Mouse (Mus musculus): ENCODE data around the gene Otud7a. TPM values are rescaled to one million over a fixed set of nuclear protein-coding genes. Genes with fewer than 3 reads are reported as not detected.

Otud7a gene
- polyA plus RNA-seq, 2 experiments = 0.01 TPM; not detected in 1

DNA sequence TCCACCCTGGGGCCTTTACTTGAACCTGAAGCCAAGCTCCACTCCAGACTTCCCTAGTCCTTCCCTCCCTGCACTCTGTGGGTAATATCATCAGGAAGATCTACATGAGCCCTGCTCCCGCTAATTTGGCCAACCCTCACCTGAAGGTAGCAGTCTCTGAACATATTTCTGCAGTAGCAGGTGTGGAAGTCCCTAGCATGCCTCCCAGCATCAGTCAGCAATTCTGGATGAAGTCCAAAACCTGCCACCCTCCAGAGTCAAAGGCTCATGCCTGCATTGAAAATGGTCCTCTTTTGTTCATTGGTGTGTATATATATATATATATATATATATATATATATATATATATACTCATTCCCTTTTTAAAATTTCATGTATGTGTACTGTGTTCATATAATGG is 202.6 kb downstream of the Otud7a start:
- Histone ChIP-seq H3K9me3 (ENCODE audit: control insufficient read depth, low read length) (no peaks in the 10 kb centered on the region), H3K4me1 (replicated peaks; ENCODE audit: control insufficient read depth in 2 of 2, insufficient read depth in 2 of 2, low read length in 1 of 2) (no peaks in the 10 kb centered on the region), H3K27me3 (ENCODE audit: control insufficient read depth, insufficient read depth, low read length) (no peaks in the 10 kb centered on the region), H3K27ac (no peak overlapping the region), H3K4me3 (ENCODE audit: insufficient read depth in 1 of 2, low read depth in 2 of 2, low read length in 2 of 2) (no peak overlapping the region), H3K4me2 (ENCODE audit: low read depth) (no peak overlapping the region), H3K36me3 (replicated peaks; ENCODE audit: control insufficient read depth, insufficient read depth, low read depth) (no peaks in the 10 kb centered on the region), H3K9ac (replicated peaks) (no peak overlapping the region)
- TF ChIP-seq EP300 (IDR thresholded peaks at IDR 0.05; ENCODE audit: low read depth) (no peak), CTCF (IDR thresholded peaks at IDR 0.05; ENCODE audit: low read depth) (no peak)
- no peak for ATAC-seq (ENCODE audit: insufficient read depth)
- DNase-seq (ENCODE audit: low read depth in 3 of 3, low spot score in 3 of 3) = no peak
- WGBS (ENCODE audit: insufficient replicate concordance) = 33% methylated on average over 1 of the region's 1 CpGs

DNA sequence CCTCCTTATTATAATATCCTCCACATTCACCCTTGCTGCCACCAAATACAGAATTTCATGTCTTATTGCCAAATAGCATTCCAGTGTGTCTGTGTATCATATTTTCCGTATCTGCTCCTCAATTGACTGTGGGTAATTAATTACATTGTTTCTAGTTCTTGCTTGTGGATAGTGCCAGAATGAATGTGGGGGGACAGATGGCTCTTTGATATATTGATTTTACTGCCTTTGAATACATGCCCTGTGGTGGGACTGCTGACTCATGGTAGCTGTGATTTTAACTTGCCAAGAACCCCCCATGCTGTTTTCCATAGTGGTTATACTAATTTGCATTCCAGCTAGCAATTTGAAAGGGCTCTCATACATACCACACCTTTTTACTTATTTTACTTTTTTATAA is 215.7 kb downstream of the Otud7a start:
- TF ChIP-seq EP300 (IDR thresholded peaks at IDR 0.05; ENCODE audit: low read depth) (no peak), CTCF (IDR thresholded peaks at IDR 0.05; ENCODE audit: low read depth) (no peak)
- ATAC-seq (ENCODE audit: insufficient read depth) = no peak

DNA sequence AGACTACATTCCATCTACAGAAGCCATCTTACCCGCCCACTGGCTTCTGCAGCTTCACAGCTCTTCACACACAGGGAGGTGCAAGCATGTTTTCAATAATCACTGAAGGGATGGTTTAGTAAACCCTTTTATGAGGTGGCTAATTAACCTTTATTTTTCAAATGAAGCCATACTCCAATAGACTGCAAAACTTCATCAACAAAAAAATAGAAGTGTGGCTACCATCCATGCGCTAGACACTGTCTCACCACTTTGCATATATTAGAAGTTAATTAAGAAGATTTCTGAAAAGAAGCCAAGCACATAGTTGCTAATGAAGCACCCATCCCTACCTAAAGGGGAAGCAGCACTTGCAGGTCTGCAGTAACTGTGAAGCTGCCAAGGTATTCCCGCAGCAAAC is 218.2 kb downstream of the Otud7a start:
- ATAC-seq (ENCODE audit: insufficient read depth) = no peak
- H3K9me3 ChIP-seq (ENCODE audit: control insufficient read depth, low read length) = no peaks in the 10 kb centered on the region
- H3K4me1 ChIP-seq (replicated peaks; ENCODE audit: control insufficient read depth in 2 of 2, insufficient read depth in 2 of 2, low read length in 1 of 2) = no peaks in the 10 kb centered on the region
- no peaks in the 10 kb centered on the region for H3K27me3 ChIP-seq (ENCODE audit: control insufficient read depth, insufficient read depth, low read length)
- H3K9ac ChIP-seq (replicated peaks) = no peak overlapping the region
- H3K27ac ChIP-seq = no peak overlapping the region
- TF ChIP-seq EP300 (IDR thresholded peaks at IDR 0.05; ENCODE audit: low read depth) = no peak
- no peak for TF ChIP-seq CTCF (IDR thresholded peaks at IDR 0.05; ENCODE audit: low read depth)
- H3K4me3 ChIP-seq (ENCODE audit: insufficient read depth in 1 of 2, low read depth in 2 of 2, low read length in 2 of 2) = no peak overlapping the region
- no peak overlapping the region for H3K4me2 ChIP-seq (ENCODE audit: low read depth)
- H3K36me3 ChIP-seq (replicated peaks; ENCODE audit: control insufficient read depth, insufficient read depth, low read depth) = no peaks in the 10 kb centered on the region
- DNase-seq (ENCODE audit: low read depth in 3 of 3, low spot score in 3 of 3) = no peak
- 55% methylated on average over 3 of the region's 3 CpGs for WGBS (ENCODE audit: insufficient replicate concordance)

More for the DNA sequence above, 215.7 kb downstream of the Otud7a start:
- no peak overlapping the region for H3K4me3 ChIP-seq (ENCODE audit: insufficient read depth in 1 of 2, low read depth in 2 of 2, low read length in 2 of 2)
- 56% methylated on average over 1 of the region's 1 CpGs for WGBS (ENCODE audit: insufficient replicate concordance)
- H3K9me3 ChIP-seq (ENCODE audit: control insufficient read depth, low read length) = no peaks in the 10 kb centered on the region
- DNase-seq (ENCODE audit: low read depth in 3 of 3, low spot score in 3 of 3) = no peak
- H3K4me1 ChIP-seq (replicated peaks; ENCODE audit: control insufficient read depth in 2 of 2, insufficient read depth in 2 of 2, low read length in 1 of 2) = no peaks in the 10 kb centered on the region
- H3K36me3 ChIP-seq (replicated peaks; ENCODE audit: control insufficient read depth, insufficient read depth, low read depth) = no peaks in the 10 kb centered on the region
- no peaks in the 10 kb centered on the region for H3K27me3 ChIP-seq (ENCODE audit: control insufficient read depth, insufficient read depth, low read length)
- no peak overlapping the region for H3K4me2 ChIP-seq (ENCODE audit: low read depth)
- H3K9ac ChIP-seq (replicated peaks) = no peak overlapping the region
- H3K27ac ChIP-seq = no peak overlapping the region

DNA sequence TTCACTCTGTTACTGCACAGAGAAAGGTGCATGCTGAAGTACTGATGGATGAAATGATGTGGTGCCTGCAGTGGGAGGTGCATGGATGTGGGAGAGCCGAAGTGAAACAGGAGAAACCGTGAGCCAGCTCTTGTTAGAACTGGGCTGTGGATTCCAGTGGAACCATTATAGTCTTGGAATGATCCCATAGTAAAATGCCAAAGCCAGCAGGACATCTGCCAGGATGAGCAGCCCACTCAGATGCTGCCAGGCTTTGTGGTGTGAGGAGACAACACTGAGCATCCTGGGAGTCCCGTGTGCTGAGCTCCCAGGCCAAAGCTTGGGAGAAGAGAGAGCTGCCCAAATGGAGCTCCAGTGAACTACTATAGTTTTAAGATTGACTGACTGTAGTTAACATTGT is 220.9 kb downstream of the Otud7a start:
- Histone ChIP-seq H3K9ac (replicated peaks) (no peak overlapping the region), H3K4me1 (replicated peaks; ENCODE audit: control insufficient read depth in 2 of 2, insufficient read depth in 2 of 2, low read length in 1 of 2) (no peaks in the 10 kb centered on the region), H3K9me3 (ENCODE audit: control insufficient read depth, low read length) (no peaks in the 10 kb centered on the region), H3K27me3 (ENCODE audit: control insufficient read depth, insufficient read depth, low read length) (no peaks in the 10 kb centered on the region), H3K4me2 (ENCODE audit: low read depth) (no peak overlapping the region), H3K36me3 (replicated peaks; ENCODE audit: control insufficient read depth, insufficient read depth, low read depth) (no peaks in the 10 kb centered on the region), H3K4me3 (ENCODE audit: insufficient read depth in 1 of 2, low read depth in 2 of 2, low read length in 2 of 2) (no peak overlapping the region), H3K27ac (no peak overlapping the region)
- no peak for ATAC-seq (ENCODE audit: insufficient read depth)
- 56% methylated on average over 3 of the region's 3 CpGs for WGBS (ENCODE audit: insufficient replicate concordance)
- no peak for DNase-seq (ENCODE audit: low read depth in 3 of 3, low spot score in 3 of 3)
- TF ChIP-seq EP300 (IDR thresholded peaks at IDR 0.05; ENCODE audit: low read depth) (no peak), CTCF (IDR thresholded peaks at IDR 0.05; ENCODE audit: low read depth) (no peak)

DNA sequence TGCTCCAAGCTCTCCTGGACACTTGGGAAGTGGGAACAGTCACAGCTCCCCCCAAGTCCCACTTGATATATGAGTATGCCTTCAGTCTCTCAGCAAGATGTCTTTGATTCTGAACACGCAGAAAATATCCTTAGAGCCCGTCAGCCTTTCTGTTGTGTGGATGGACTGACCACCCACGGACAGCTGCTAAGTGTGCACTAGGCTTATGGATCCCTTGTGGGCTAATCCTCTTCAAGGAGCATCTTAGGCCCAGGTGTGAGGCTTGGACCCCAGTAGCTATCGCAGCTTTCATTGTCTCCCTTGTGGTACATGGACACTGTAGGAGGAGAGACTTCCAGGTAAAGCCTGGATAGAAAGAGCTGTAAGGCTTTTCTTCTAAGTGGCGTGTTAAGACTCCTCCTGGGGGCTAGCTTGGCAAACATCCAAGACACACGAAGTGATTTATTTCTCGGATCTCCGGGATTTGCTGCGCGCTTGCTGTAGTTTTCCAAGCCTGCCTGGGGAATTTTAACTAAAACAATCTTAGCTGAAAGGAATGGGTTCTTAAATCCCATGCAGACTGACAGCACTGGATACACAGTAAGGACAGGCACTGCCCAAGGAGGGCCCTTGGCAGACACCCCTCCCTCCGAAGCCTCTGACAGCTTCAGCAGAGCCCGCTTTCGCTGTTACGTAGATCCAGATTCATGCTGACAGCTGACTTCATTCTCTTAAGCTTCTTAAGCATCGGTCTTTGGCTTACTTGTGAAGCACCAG is 223.6 kb downstream of the Otud7a start:
- Histone ChIP-seq H3K4me3 (ENCODE audit: insufficient read depth in 1 of 2, low read depth in 2 of 2, low read length in 2 of 2) (no peak overlapping the region), H3K9me3 (ENCODE audit: control insufficient read depth, low read length) (no peaks in the 10 kb centered on the region), H3K9ac (replicated peaks) (no peak overlapping the region), H3K4me2 (ENCODE audit: low read depth) (no peak overlapping the region), H3K36me3 (replicated peaks; ENCODE audit: control insufficient read depth, insufficient read depth, low read depth) (no peaks in the 10 kb centered on the region), H3K4me1 (replicated peaks; ENCODE audit: control insufficient read depth in 2 of 2, insufficient read depth in 2 of 2, low read length in 1 of 2) (no peaks in the 10 kb centered on the region), H3K27ac (no peak overlapping the region), H3K27me3 (ENCODE audit: control insufficient read depth, insufficient read depth, low read length) (no peaks in the 10 kb centered on the region)
- ATAC-seq (ENCODE audit: insufficient read depth) (no peak), DNase-seq (ENCODE audit: low read depth in 3 of 3, low spot score in 3 of 3) (no peak)
- no peak for TF ChIP-seq CTCF (IDR thresholded peaks at IDR 0.05; ENCODE audit: low read depth)
- no peak for TF ChIP-seq EP300 (IDR thresholded peaks at IDR 0.05; ENCODE audit: low read depth)
- 74% methylated on average over 15 of the region's 15 CpGs for WGBS (ENCODE audit: insufficient replicate concordance)
